Mouse (Mus musculus): Measurements from ENCODE around the gene Espl1.

DNA sequence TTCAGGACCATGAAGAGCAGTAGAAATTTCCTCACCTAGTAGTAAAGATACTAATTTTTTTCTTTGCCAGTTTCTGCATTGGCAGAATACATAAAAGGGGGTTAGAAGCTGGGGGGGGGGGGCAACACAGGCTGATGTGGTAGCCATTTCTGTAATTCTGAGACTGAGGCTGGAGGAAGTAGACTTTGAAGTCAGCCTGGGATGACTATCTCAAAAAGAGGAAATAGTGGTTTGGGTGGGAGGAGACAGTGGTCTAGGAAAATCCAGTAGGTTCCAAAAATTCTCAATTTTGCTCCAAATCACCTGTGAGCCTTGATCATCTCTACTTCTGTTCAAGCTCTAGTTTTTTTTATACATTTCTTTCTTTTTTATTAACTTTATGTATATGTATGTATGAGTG is 15.4 kb downstream of the Espl1 start:
- no peak for TF ChIP-seq CTCF (IDR thresholded peaks at IDR 0.05)
- TF ChIP-seq POLR2A (IDR thresholded peaks at IDR 0.05; ENCODE audit: insufficient read depth, low read depth, low read length) = no peak

All from heart, adult 2 months (tissue).